ENCODE assay signal across 11 mouse cellular contexts in the genomic region with DNA sequence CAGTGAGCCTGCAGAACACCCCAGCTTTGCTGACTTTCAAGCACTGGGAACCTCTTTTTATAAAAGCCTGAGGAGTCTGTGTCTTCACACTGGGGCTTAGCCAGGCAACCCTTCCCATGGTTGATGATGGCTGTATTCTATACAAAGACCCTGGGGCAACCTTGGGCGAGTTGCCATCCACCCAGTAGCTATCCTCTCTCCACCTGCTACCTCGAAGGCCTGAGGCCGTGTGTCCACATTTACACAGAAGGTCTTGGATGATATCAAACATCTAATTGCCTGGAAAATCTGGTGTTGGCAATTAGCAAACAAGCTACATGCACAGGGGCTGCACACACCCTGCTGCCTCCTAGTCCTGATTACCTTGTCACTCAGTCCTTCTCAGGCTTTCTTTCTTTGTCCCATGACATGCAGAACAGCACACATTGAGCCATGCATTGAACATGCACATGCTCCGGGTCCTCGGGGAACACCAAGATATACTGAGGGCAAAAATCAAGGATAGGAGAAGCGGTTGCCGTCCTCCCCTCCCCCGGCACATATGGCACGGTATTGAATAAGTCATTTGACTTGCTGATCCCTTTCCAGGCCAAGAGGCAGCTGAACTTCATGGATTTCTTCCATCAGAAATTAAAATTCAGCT. TPM values are rescaled to one million over a fixed set of nuclear protein-coding genes. Genes with fewer than 3 reads are reported as not detected.
A peak's percentile ranks its signal among the peaks of the same experiment; 100 is the strongest.
DNase-seq lines count a peak whose midpoint lies in the region; ATAC-seq and TF ChIP-seq lines count a peak whose summit lies in the region.
"Had no signal": no experiment of that assay in that cellular context is flagged by ENCODE, and none has a peak within 500 bp of the region (broad histone marks: within the 10 kb centered on the region; RNA-seq: fewer than 3 reads in every experiment).

No protein-coding gene starts in this region.

- 0 out of 2 replicates have a peak overlapping the region, but pooled peaks have one; percentile 27 for H3K27ac ChIP-seq in brown adipose tissue, adult 24 weeks (replicated peaks; ENCODE audit: low read depth, low read length)
- no peak overlapping the region for H3K27ac ChIP-seq in cerebellum, adult 2 months (ENCODE audit: insufficient read depth, low read length)
- H3K27ac ChIP-seq in hindbrain, embryonic 11.5 days (ENCODE audit: low read depth, low read length): peak overlapping the region; percentile 72
- no peak overlapping the region; the same call in 1 of the 2 replicates for H3K27ac ChIP-seq in midbrain, embryonic 15.5 days

- peaks cover 14% of the 10 kb centered on the region for H3K4me1 ChIP-seq in brown adipose tissue, adult 24 weeks (ENCODE audit: control insufficient read depth, insufficient read depth, insufficient read length, low read length)
- H3K4me1 ChIP-seq in cerebellum, adult 2 months (ENCODE audit: control insufficient read depth, insufficient read depth, low read length): peaks cover 32% of the 10 kb centered on the region
- H3K4me1 ChIP-seq in hindbrain, embryonic 11.5 days (replicated peaks; ENCODE audit: control insufficient read depth, insufficient read depth, low read length): no peaks in the 10 kb centered on the region; the same call in 1 of the 2 replicates
- peaks cover 14% of the 10 kb centered on the region; the same call in 1 of the 2 replicates for H3K4me1 ChIP-seq in midbrain, embryonic 15.5 days
- H3K4me1 ChIP-seq: megakaryocyte, embryonic 14.5 days had no signal

- no peak overlapping the region for H3K4me3 ChIP-seq in brown adipose tissue, adult 24 weeks (ENCODE audit: insufficient read depth, low read depth, low read length)
- H3K4me3 ChIP-seq in cerebellum, adult 2 months (replicated peaks; ENCODE audit: insufficient read depth, low read depth, low read length): no peak overlapping the region
- no peak overlapping the region for H3K4me3 ChIP-seq in hindbrain, embryonic 11.5 days (ENCODE audit: low read depth, low read length)
- no peak overlapping the region for H3K4me3 ChIP-seq in midbrain, embryonic 15.5 days
- H3K4me3 ChIP-seq: megakaryocyte, embryonic 14.5 days had no signal

- H3K9ac ChIP-seq in hindbrain, embryonic 11.5 days (ENCODE audit: low read depth, low read length): no peak overlapping the region
- no peak overlapping the region for H3K9ac ChIP-seq in midbrain, embryonic 15.5 days

- DNase-seq in cerebellum, adult 2 months: peak; percentile 50 to 55
- DNase-seq in hindbrain, embryonic 11.5 days (ENCODE audit: low spot score): peak; percentile 68
- no peak for DNase-seq in testis, postnatal 10 days (ENCODE audit: low spot score)
- DNase-seq in urinary bladder, adult 18-20 months (ENCODE audit: low spot score in 2 of 2): no peak
- DNase-seq in urinary bladder, postnatal 25 days (ENCODE audit: low spot score): no peak
- DNase-seq: kidney, postnatal 25 days had no signal

- H3K36me3 ChIP-seq in hindbrain, embryonic 11.5 days (ENCODE audit: control insufficient read depth, insufficient read depth, low read length): no peaks in the 10 kb centered on the region
- H3K36me3 ChIP-seq in midbrain, embryonic 15.5 days (replicated peaks): no peaks in the 10 kb centered on the region

- no peak for TF ChIP-seq POLR2A in cerebellum, adult 2 months (IDR thresholded peaks at IDR 0.05; ENCODE audit: borderline replicate concordance, insufficient read depth, low read length)

- H3K27me3 ChIP-seq in cerebellum, adult 2 months (ENCODE audit: control insufficient read depth, insufficient read depth, low read length): no peaks in the 10 kb centered on the region
- H3K27me3 ChIP-seq in hindbrain, embryonic 11.5 days (ENCODE audit: control insufficient read depth, insufficient read depth, low read length): no peaks in the 10 kb centered on the region
- H3K27me3 ChIP-seq in midbrain, embryonic 15.5 days (replicated peaks): no peaks in the 10 kb centered on the region

- whole genome bisulfite sequencing in cerebellum, adult 2 months: 33% methylated on average over 9 of the region's 9 CpGs
- 66% methylated on average over 9 of the region's 9 CpGs for WGBS in hindbrain, embryonic 11.5 days
- WGBS in midbrain, embryonic 15.5 days: 47% methylated on average over 9 of the region's 9 CpGs

- ATAC-seq in hindbrain, embryonic 11.5 days (ENCODE audit: low FRiP score): peak; percentile 76
- peak; percentile 63 for ATAC-seq in midbrain, embryonic 15.5 days (replicated peaks)

- no peak for TF ChIP-seq CTCF in cerebellum, adult 2 months (IDR thresholded peaks at IDR 0.05; ENCODE audit: borderline replicate concordance, insufficient read depth, low read depth, low read length)

- no peaks in the 10 kb centered on the region for H3K9me3 ChIP-seq in hindbrain, embryonic 11.5 days (ENCODE audit: control insufficient read depth, low read length)
- H3K9me3 ChIP-seq in midbrain, embryonic 15.5 days: no peaks in the 10 kb centered on the region

- H3K4me2 ChIP-seq in hindbrain, embryonic 11.5 days (replicated peaks; ENCODE audit: low read depth, low read length): no peak overlapping the region
- H3K4me2 ChIP-seq in midbrain, embryonic 15.5 days: no peak overlapping the region
- H3K4me2 ChIP-seq: heart, embryonic 11.5 days had no signal

RNA-seq across cellular contexts. Expression of a gene that starts 37.1 kb away (rescaled TPM):
- not detected in 2 replicates for polyA plus RNA-seq in brown adipose tissue, adult 24 weeks (2012; ENCODE audit: insufficient read depth, insufficient read length, missing spikeins)
- polyA plus RNA-seq in cerebellum, adult 2 months (2012; rRNA removed): not detected in 2 replicates
- polyA plus RNA-seq in hindbrain, embryonic 11.5 days (2014; fragmentation: Nextera tagmentation; extraction: Ambion mirVana): not detected in 2 replicates
- polyA plus RNA-seq in midbrain, embryonic 15.5 days (2015; fragmentation: Nextera tagmentation; extraction: Ambion mirVana): not detected in 2 replicates
- polyA plus RNA-seq: heart, embryonic 11.5 days; liver, embryonic 16.5 days had no signal

Comparison
In these comparisons a context has a peak if more than half of its experiments do, and no peak if none do; other contexts are left out.
1. H3K27ac ChIP-seq: peak in brown adipose tissue, adult 24 weeks (single experiment) and hindbrain, embryonic 11.5 days (single experiment); none in cerebellum, adult 2 months (single experiment) and midbrain, embryonic 15.5 days (single experiment).
2. DNase-seq: peak in cerebellum, adult 2 months (2 of 2) and hindbrain, embryonic 11.5 days (single experiment); none in testis, postnatal 10 days (single experiment), urinary bladder, adult 18-20 months (0 of 2) and urinary bladder, postnatal 25 days (single experiment).